Mouse (Mus musculus): ENCODE results near the gene Cdh11. TPM values are rescaled to one million over a fixed set of nuclear protein-coding genes. Genes with fewer than 3 reads are reported as not detected.

The Cdh11 gene
- polyA plus RNA-seq, 1 experiment from 2014 or later: 56.2 TPM

Small RNAs within 50 kb of the gene (microRNA-seq; reads per million reads assigned to microRNA genes)
- not detected for gene Gm26301

Data from forebrain, embryonic 10.5 days (tissue).